In the genomic region with DNA sequence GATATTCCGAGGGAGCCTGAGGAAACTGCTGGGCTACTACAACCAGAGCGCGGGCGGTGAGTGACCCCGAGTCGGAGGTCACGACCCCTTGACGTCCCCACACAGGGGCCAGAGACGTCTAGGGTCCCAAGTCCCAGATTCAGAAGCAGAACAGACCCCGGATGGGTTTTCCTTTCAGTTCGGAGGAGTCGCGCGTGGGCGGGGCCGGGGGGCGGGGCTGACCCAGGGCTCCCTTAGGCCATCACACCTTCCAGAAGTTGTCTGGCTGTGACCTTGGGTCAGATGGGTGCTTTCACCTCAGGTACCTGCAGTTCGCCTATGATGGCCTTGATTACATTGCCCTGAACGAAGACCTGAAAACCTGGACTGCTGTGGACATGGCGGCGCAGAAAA, we compare ENCODE assay signal across 10 mouse cellular contexts. TPM values are rescaled to one million over a fixed set of nuclear protein-coding genes. Genes with fewer than 3 reads are reported as not detected.
DNase-seq lines count a peak whose midpoint lies in the region; ATAC-seq and TF ChIP-seq lines count a peak whose summit lies in the region.
"Had no signal": no experiment of that assay in that cellular context is flagged by ENCODE, and none has a peak within 500 bp of the region (broad histone marks: within the 10 kb centered on the region; RNA-seq: fewer than 3 reads in every experiment).

No protein-coding gene starts in this region.

- peaks cover 24% of the 10 kb centered on the region for H3K4me1 ChIP-seq in heart, embryonic 13.5 days
- peaks cover 13% of the 10 kb centered on the region; the same call in 1 of the 2 replicates for H3K4me1 ChIP-seq in E14TG2a.4 (replicated peaks; ENCODE audit: low read depth, low read length)
- H3K4me1 ChIP-seq in hindbrain, embryonic 11.5 days (replicated peaks; ENCODE audit: control insufficient read depth, insufficient read depth, low read length), result no peaks in the 10 kb centered on the region
- peaks cover 10% of the 10 kb centered on the region for H3K4me1 ChIP-seq in midbrain, embryonic 10.5 days

- H3K4me3 ChIP-seq in heart, embryonic 13.5 days, result peak overlapping the region; percentile 55
- peak overlapping the region; percentile 77 for H3K4me3 ChIP-seq in E14TG2a.4 (replicated peaks; ENCODE audit: low read length)
- H3K4me3 ChIP-seq in hindbrain, embryonic 11.5 days (ENCODE audit: low read depth, low read length), result peak overlapping the region; percentile 30
- peak overlapping the region; percentile 51 for H3K4me3 ChIP-seq in midbrain, embryonic 10.5 days

- H3K27ac ChIP-seq in heart, embryonic 13.5 days (replicated peaks), result no peak overlapping the region
- no peak overlapping the region for H3K27ac ChIP-seq in hindbrain, embryonic 11.5 days (ENCODE audit: low read depth, low read length)
- H3K27ac ChIP-seq in midbrain, embryonic 10.5 days (replicated peaks), result no peak overlapping the region

- H3K27me3 ChIP-seq in heart, embryonic 13.5 days (replicated peaks), result peaks cover 22% of the 10 kb centered on the region
- H3K27me3 ChIP-seq in E14TG2a.4 (ENCODE audit: insufficient read depth, low read length), result peaks cover 37% of the 10 kb centered on the region
- peaks cover 12% of the 10 kb centered on the region for H3K27me3 ChIP-seq in hindbrain, embryonic 11.5 days (ENCODE audit: control insufficient read depth, insufficient read depth, low read length)
- peaks cover 31% of the 10 kb centered on the region for H3K27me3 ChIP-seq in midbrain, embryonic 10.5 days (ENCODE audit: low read depth, poor library complexity, severe bottlenecking)
- H3K27me3 ChIP-seq: CH12.LX had no signal

- no peak for ATAC-seq in heart, embryonic 13.5 days (ENCODE audit: extremely low read depth, insufficient number of reproducible peaks, low FRiP score, low TSS enrichment)
- no peak for ATAC-seq in hindbrain, embryonic 11.5 days (ENCODE audit: low FRiP score)

- no peak for TF ChIP-seq CTCF in E14TG2a.4 (conservative IDR thresholded peaks at IDR 0.05; ENCODE audit: low read length)

- peaks cover 8% of the 10 kb centered on the region for H3K9me3 ChIP-seq in heart, embryonic 13.5 days
- H3K9me3 ChIP-seq in E14TG2a.4 (ENCODE audit: low read length), result peaks cover 21% of the 10 kb centered on the region
- no peaks in the 10 kb centered on the region for H3K9me3 ChIP-seq in hindbrain, embryonic 11.5 days (ENCODE audit: control insufficient read depth, low read length)
- peaks cover 7% of the 10 kb centered on the region for H3K9me3 ChIP-seq in midbrain, embryonic 10.5 days (replicated peaks)

- H3K4me2 ChIP-seq in heart, embryonic 13.5 days, result peak overlapping the region; percentile 84
- peak overlapping the region; percentile 71 for H3K4me2 ChIP-seq in hindbrain, embryonic 11.5 days (replicated peaks; ENCODE audit: low read depth, low read length)

- no peaks in the 10 kb centered on the region for H3K36me3 ChIP-seq in heart, embryonic 13.5 days
- no peaks in the 10 kb centered on the region for H3K36me3 ChIP-seq in E14TG2a.4 (ENCODE audit: insufficient read depth, low read length)
- H3K36me3 ChIP-seq in hindbrain, embryonic 11.5 days (ENCODE audit: control insufficient read depth, insufficient read depth, low read length), result no peaks in the 10 kb centered on the region
- no peaks in the 10 kb centered on the region for H3K36me3 ChIP-seq in midbrain, embryonic 10.5 days

- peak overlapping the region; percentile 73 for H3K9ac ChIP-seq in heart, embryonic 13.5 days
- H3K9ac ChIP-seq in hindbrain, embryonic 11.5 days (ENCODE audit: low read depth, low read length), result no peak overlapping the region; the same call in 1 of the 2 replicates

- WGBS in heart, embryonic 13.5 days, result 15% methylated on average over 21 of the region's 21 CpGs
- WGBS in hindbrain, embryonic 11.5 days, result 18% methylated on average over 21 of the region's 21 CpGs
- WGBS in midbrain, embryonic 10.5 days, result 19% methylated on average over 21 of the region's 21 CpGs

- no peak for DNase-seq in heart, adult 9 months (ENCODE audit: low spot score in 2 of 2)
- no peak for DNase-seq in hindbrain, embryonic 11.5 days (ENCODE audit: low spot score)
- no peak for DNase-seq in midbrain, embryonic 10.5 days (ENCODE audit: low spot score)
- DNase-seq in cerebellum, adult 18-20 months, result no peak
- no peak for DNase-seq in left cerebral cortex, adult 11 months (ENCODE audit: low spot score)
- DNase-seq in frontal cortex, postnatal 10 days (ENCODE audit: low spot score in 2 of 2), result no peak
- DNase-seq: cerebellum, adult 8-10 months had no signal

RNA-seq across cellular contexts. Expression of gene H2-Q2, which starts 17.4 kb away (rescaled TPM):
- 3.3 and 3.4 TPM in 2 replicates for polyA plus RNA-seq in heart, embryonic 13.5 days (2015; fragmentation: Nextera tagmentation; extraction: Ambion mirVana)
- 0.52 and 0.53 TPM in 2 replicates for polyA plus RNA-seq in hindbrain, embryonic 11.5 days (2014; fragmentation: Nextera tagmentation; extraction: Ambion mirVana)
- 0.25 and 0.38 TPM in 2 replicates for polyA plus RNA-seq in midbrain, embryonic 10.5 days (2016; fragmentation: Nextera tagmentation; extraction: Ambion mirVana)

RNA-seq across cellular contexts. Expression of gene H2-Q4, which starts 20.0 kb away (rescaled TPM):
- polyA plus RNA-seq in heart, embryonic 13.5 days (2015; fragmentation: Nextera tagmentation; extraction: Ambion mirVana), result 2.6 and 2.9 TPM in 2 replicates
- 1.5 and 2.4 TPM in 2 replicates for polyA plus RNA-seq in hindbrain, embryonic 11.5 days (2014; fragmentation: Nextera tagmentation; extraction: Ambion mirVana)
- 2.9 and 3.1 TPM in 2 replicates for polyA plus RNA-seq in midbrain, embryonic 10.5 days (2016; fragmentation: Nextera tagmentation; extraction: Ambion mirVana)

RNA-seq across cellular contexts. Expression of gene H2-Q1, which starts 39.3 kb away (rescaled TPM):
- 0.19 and 0.29 TPM in 2 replicates for polyA plus RNA-seq in heart, embryonic 13.5 days (2015; fragmentation: Nextera tagmentation; extraction: Ambion mirVana)
- not detected in 2 replicates for polyA plus RNA-seq in hindbrain, embryonic 11.5 days (2014; fragmentation: Nextera tagmentation; extraction: Ambion mirVana)
- polyA plus RNA-seq in midbrain, embryonic 10.5 days (2016; fragmentation: Nextera tagmentation; extraction: Ambion mirVana), result not detected in 2 replicates
